Mouse (Mus musculus) ovary, adult 2 months (tissue): ENCODE data around the gene Ncaph. TPM values are rescaled to one million over a fixed set of nuclear protein-coding genes. Genes with fewer than 3 reads are reported as not detected.

Experiments
- polyA plus RNA-seq: library from polyadenylated mRNA; depleted of rRNA; stranded (reverse); fragments of >200 nt; gene quantifications from 2 replicates; pipeline ENCODE4 v1.2.3, GENCODE M21; 2012; rRNA removed

Ncaph gene
- polyA plus RNA-seq = 1.6 and 3.1 TPM in 2 replicates

DNA sequence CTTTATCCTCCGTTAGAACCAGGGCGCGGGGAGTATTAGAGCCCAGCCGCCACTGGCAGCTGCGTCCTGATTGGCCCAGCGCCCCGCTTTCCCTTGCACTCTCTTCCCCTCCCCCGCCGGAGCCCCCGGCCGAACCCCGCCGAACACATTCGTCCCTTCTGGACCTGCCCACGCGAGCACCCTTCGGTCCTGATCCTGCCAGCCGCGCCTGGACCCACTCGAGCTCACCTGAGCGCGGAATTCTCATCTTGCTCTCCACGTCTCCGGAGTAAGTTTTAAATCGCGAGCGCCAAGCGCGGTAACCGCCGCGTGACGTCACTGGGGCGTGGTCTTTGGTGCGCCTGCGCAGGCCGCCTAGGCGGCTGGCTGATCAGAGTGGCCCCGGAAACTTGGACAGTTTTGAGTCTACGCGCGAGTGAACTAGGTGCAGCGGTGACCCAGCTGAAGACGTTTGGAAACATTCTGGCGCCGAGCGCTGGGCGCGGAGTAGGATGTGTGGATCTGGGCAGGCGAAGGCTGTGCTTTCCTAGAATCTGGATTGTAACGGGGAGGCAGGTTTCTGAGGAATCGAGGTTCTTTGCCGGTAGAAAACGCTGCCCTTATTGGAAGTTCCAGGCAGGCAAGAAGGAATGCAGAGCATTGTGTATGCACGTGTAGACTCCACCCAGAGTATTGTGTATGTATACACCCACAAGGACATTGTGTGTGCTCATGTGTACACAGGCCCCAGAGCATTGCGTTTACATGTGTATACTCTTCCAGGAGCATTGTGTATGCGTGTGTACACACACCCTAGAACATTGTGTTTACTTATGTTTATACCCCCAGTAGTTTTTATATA is at the start of gene Ncaph:
Gene Ncaph, minus strand, starts transcription at position 334 of the 841 bp plus-strand sequence.

GRCm38 (mm10) chr2:127143158-127144063 is 9.7 kb upstream of the Ncaph start, which contains the start of gene Itpripl1:
TSS of gene Itpripl1 (minus strand) at chr2:127143442.

GRCm38 (mm10) chr2:127070435-127070841 is 63.3 kb downstream of the Ncaph start, which contains the start of gene Blvra:
TSS of gene Blvra (plus strand) at chr2:127070665.

Other genes starting within 250 kb of the Ncaph start
- gene Sppl2a, start 200.7 kb downstream of the Ncaph start, polyA plus RNA-seq = 9.0 and 9.7 TPM in 2 replicates
- gene Ap4e1, start 125.2 kb downstream of the Ncaph start, polyA plus RNA-seq = 1.3 and 1.7 TPM in 2 replicates
- gene Blvra, start 63.3 kb downstream of the Ncaph start, polyA plus RNA-seq = 4.9 and 5.1 TPM in 2 replicates
- gene Itpripl1, start 9.5 kb upstream of the Ncaph start, polyA plus RNA-seq = 8.0 and 11.8 TPM in 2 replicates
- gene 1810024B03Rik, start 74.3 kb upstream of the Ncaph start, polyA plus RNA-seq = 0.35 and 0.85 TPM in 2 replicates
- gene Snrnp200, start 74.4 kb upstream of the Ncaph start, polyA plus RNA-seq = 50.0 and 62.6 TPM in 2 replicates
- 39.8 and 56.5 TPM in 2 replicates for gene Ciao1, start 113.9 kb upstream of the Ncaph start, polyA plus RNA-seq
- gene Tmem127, start 114.0 kb upstream of the Ncaph start, polyA plus RNA-seq = 151 and 158 TPM in 2 replicates
- gene Stard7, start 136.3 kb upstream of the Ncaph start, polyA plus RNA-seq = 73.2 and 130 TPM in 2 replicates
- gene Dusp2, start 202.2 kb upstream of the Ncaph start, polyA plus RNA-seq = 7.4 and 9.4 TPM in 2 replicates
- 17.6 and 21.6 TPM in 2 replicates for gene Astl, start 204.7 kb upstream of the Ncaph start, polyA plus RNA-seq
- gene Adra2b, start 229.3 kb upstream of the Ncaph start, polyA plus RNA-seq = 0.50 and 0.56 TPM in 2 replicates